ENCODE assay signal across 8 mouse cellular contexts in genomic region chr10:80805925-80806324, GRCm38 (mm10). TPM values are rescaled to one million over a fixed set of nuclear protein-coding genes. Genes with fewer than 3 reads are reported as not detected.
DNase-seq lines count a peak whose midpoint lies in the region; ATAC-seq lines count a peak whose summit lies in the region.

No protein-coding gene starts in this region.

- peaks cover 43% of the 10 kb centered on the region for H3K36me3 ChIP-seq in intestine, embryonic 14.5 days (ENCODE audit: control insufficient read depth, insufficient read depth, low read length)
- H3K36me3 ChIP-seq in limb, embryonic 12.5 days = peaks cover 49% of the 10 kb centered on the region
- peaks cover 47% of the 10 kb centered on the region for H3K36me3 ChIP-seq in midbrain, embryonic 14.5 days (ENCODE audit: control insufficient read depth, insufficient read depth, low read length)

- H3K9ac ChIP-seq in intestine, embryonic 14.5 days (ENCODE audit: low read length) = no peak overlapping the region
- H3K9ac ChIP-seq in limb, embryonic 12.5 days (replicated peaks) = no peak overlapping the region
- peak overlapping the region; percentile 72 for H3K9ac ChIP-seq in midbrain, embryonic 14.5 days (replicated peaks; ENCODE audit: low read length)

- peak; percentile 52 for DNase-seq in urinary bladder, postnatal 10 days (ENCODE audit: low spot score)
- no peak for DNase-seq in urinary bladder, adult 2 months (ENCODE audit: low spot score)
- peak; percentile 92 to 95 for DNase-seq in cerebellum, postnatal 25 days
- peak; percentile 76 for DNase-seq in frontal cortex, postnatal 36 days (ENCODE audit: low spot score in 2 of 2)
- DNase-seq in intestine, embryonic 14.5 days (ENCODE audit: low spot score) = peak; percentile 95
- peak; percentile 74 for DNase-seq in midbrain, embryonic 14.5 days
- DNase-seq in spleen, postnatal 14 days (ENCODE audit: low spot score in 2 of 2) = peak; percentile 68 to 83

- no peak overlapping the region for H3K4me2 ChIP-seq in intestine, embryonic 14.5 days (ENCODE audit: low read length)
- peak overlapping the region; percentile 97; the same call in 1 of the 2 replicates for H3K4me2 ChIP-seq in limb, embryonic 12.5 days
- 0 out of 2 replicates have a peak overlapping the region, but pooled peaks have one; percentile 8 for H3K4me2 ChIP-seq in midbrain, embryonic 14.5 days (ENCODE audit: low read length)

- 0 out of 2 replicates have a peak, but pooled peaks cover 13% of the 10 kb centered on the region for H3K27me3 ChIP-seq in intestine, embryonic 14.5 days (replicated peaks; ENCODE audit: control insufficient read depth, insufficient read depth, low read length)
- H3K27me3 ChIP-seq in limb, embryonic 12.5 days = peaks cover 49% of the 10 kb centered on the region
- peaks cover 17% of the 10 kb centered on the region for H3K27me3 ChIP-seq in midbrain, embryonic 14.5 days (ENCODE audit: control insufficient read depth, insufficient read depth, low read length)

- no peak overlapping the region for H3K27ac ChIP-seq in intestine, embryonic 14.5 days (ENCODE audit: low read depth)
- no peak overlapping the region for H3K27ac ChIP-seq in limb, embryonic 12.5 days
- H3K27ac ChIP-seq in midbrain, embryonic 14.5 days (replicated peaks; ENCODE audit: low read depth, low read length) = no peak overlapping the region

- no peak overlapping the region for H3K4me3 ChIP-seq in intestine, embryonic 14.5 days (ENCODE audit: low read depth, low read length)
- peak overlapping the region; percentile 3; the same call in 1 of the 2 replicates for H3K4me3 ChIP-seq in limb, embryonic 12.5 days (replicated peaks)
- peak overlapping the region; percentile 48; the same call in 1 of the 2 replicates for H3K4me3 ChIP-seq in midbrain, embryonic 14.5 days (replicated peaks; ENCODE audit: low read depth, low read length)

- peak; percentile 20; the same call in 1 of the 2 replicates for ATAC-seq in intestine, embryonic 14.5 days (replicated peaks; ENCODE audit: low FRiP score, low TSS enrichment, low read depth)
- peak; percentile 0; the same call in 1 of the 2 replicates for ATAC-seq in limb, embryonic 12.5 days (ENCODE audit: insufficient number of reproducible peaks, insufficient read depth, low FRiP score, low TSS enrichment, low read depth)
- ATAC-seq in midbrain, embryonic 14.5 days (ENCODE audit: low FRiP score, low TSS enrichment) = no peak

- H3K9me3 ChIP-seq in intestine, embryonic 14.5 days (ENCODE audit: control insufficient read depth, low read length) = no peaks in the 10 kb centered on the region
- no peaks in the 10 kb centered on the region for H3K9me3 ChIP-seq in limb, embryonic 12.5 days
- H3K9me3 ChIP-seq in midbrain, embryonic 14.5 days (ENCODE audit: control insufficient read depth, low read length) = no peaks in the 10 kb centered on the region

- peaks cover 25% of the 10 kb centered on the region for H3K4me1 ChIP-seq in intestine, embryonic 14.5 days (replicated peaks; ENCODE audit: control insufficient read depth, insufficient read depth, low read length)
- peaks cover 43% of the 10 kb centered on the region for H3K4me1 ChIP-seq in limb, embryonic 12.5 days (replicated peaks)
- peaks cover 27% of the 10 kb centered on the region for H3K4me1 ChIP-seq in midbrain, embryonic 14.5 days (ENCODE audit: control insufficient read depth, insufficient read depth, low read length)

- WGBS in intestine, embryonic 14.5 days = 32% methylated on average over 3 of the region's 3 CpGs
- WGBS in limb, embryonic 12.5 days = 16% methylated on average over 3 of the region's 3 CpGs
- 7% methylated on average over 3 of the region's 3 CpGs for WGBS in midbrain, embryonic 14.5 days

RNA-seq across cellular contexts. Expression of gene Amh, which starts 0.9 kb away (rescaled TPM):
- polyA plus RNA-seq in urinary bladder, adult 2 months (2012; rRNA removed) = 0.40 and 0.62 TPM in 2 replicates
- polyA plus RNA-seq in intestine, embryonic 14.5 days (2014; fragmentation: Nextera tagmentation; extraction: Ambion mirVana) = 0.11 TPM in 1 of 2 replicates, not detected in the other
- not detected in 2 replicates for polyA plus RNA-seq in limb, embryonic 12.5 days (2016; fragmentation: Nextera tagmentation; extraction: Ambion mirVana)
- polyA plus RNA-seq in midbrain, embryonic 14.5 days (2014; fragmentation: Nextera tagmentation; extraction: Ambion mirVana) = 0.12 TPM in 1 of 2 replicates, not detected in the other

RNA-seq across cellular contexts. Expression of gene Jsrp1, which starts 7.4 kb away (rescaled TPM):
- polyA plus RNA-seq in urinary bladder, adult 2 months (2012; rRNA removed) = 1.0 and 1.3 TPM in 2 replicates
- polyA plus RNA-seq in intestine, embryonic 14.5 days (2014; fragmentation: Nextera tagmentation; extraction: Ambion mirVana) = 0.83 and 0.95 TPM in 2 replicates
- 1.6 and 1.7 TPM in 2 replicates for polyA plus RNA-seq in limb, embryonic 12.5 days (2016; fragmentation: Nextera tagmentation; extraction: Ambion mirVana)
- 0.23 and 0.30 TPM in 2 replicates for polyA plus RNA-seq in midbrain, embryonic 14.5 days (2014; fragmentation: Nextera tagmentation; extraction: Ambion mirVana)

RNA-seq across cellular contexts. Expression of gene Plekhj1, which starts 7.5 kb away (rescaled TPM):
- polyA plus RNA-seq in urinary bladder, adult 2 months (2012; rRNA removed) = 60.6 and 79.2 TPM in 2 replicates
- polyA plus RNA-seq in intestine, embryonic 14.5 days (2014; fragmentation: Nextera tagmentation; extraction: Ambion mirVana) = 125 TPM in 2 replicates
- polyA plus RNA-seq in limb, embryonic 12.5 days (2016; fragmentation: Nextera tagmentation; extraction: Ambion mirVana) = 132 and 144 TPM in 2 replicates
- polyA plus RNA-seq in midbrain, embryonic 14.5 days (2014; fragmentation: Nextera tagmentation; extraction: Ambion mirVana) = 107 and 116 TPM in 2 replicates

RNA-seq across cellular contexts. Expression of gene Sf3a2, which starts 7.9 kb away (rescaled TPM):
- polyA plus RNA-seq in urinary bladder, adult 2 months (2012; rRNA removed) = 47.0 and 47.7 TPM in 2 replicates
- 85.4 and 89.3 TPM in 2 replicates for polyA plus RNA-seq in intestine, embryonic 14.5 days (2014; fragmentation: Nextera tagmentation; extraction: Ambion mirVana)
- polyA plus RNA-seq in limb, embryonic 12.5 days (2016; fragmentation: Nextera tagmentation; extraction: Ambion mirVana) = 63.0 and 72.8 TPM in 2 replicates
- polyA plus RNA-seq in midbrain, embryonic 14.5 days (2014; fragmentation: Nextera tagmentation; extraction: Ambion mirVana) = 57.2 and 75.1 TPM in 2 replicates

RNA-seq across cellular contexts. Expression of gene Oaz1, which starts 20.5 kb away (rescaled TPM):
- polyA plus RNA-seq in urinary bladder, adult 2 months (2012; rRNA removed) = 566 and 709 TPM in 2 replicates
- polyA plus RNA-seq in intestine, embryonic 14.5 days (2014; fragmentation: Nextera tagmentation; extraction: Ambion mirVana) = 1,692 and 1,787 TPM in 2 replicates
- polyA plus RNA-seq in limb, embryonic 12.5 days (2016; fragmentation: Nextera tagmentation; extraction: Ambion mirVana) = 1,783 and 1,832 TPM in 2 replicates
- polyA plus RNA-seq in midbrain, embryonic 14.5 days (2014; fragmentation: Nextera tagmentation; extraction: Ambion mirVana) = 1,218 and 1,334 TPM in 2 replicates
